Mouse (Mus musculus) gastrocnemius, adult 2 months (tissue): Measurements from ENCODE around the gene Liph. TPM values are rescaled to one million over a fixed set of nuclear protein-coding genes. Genes with fewer than 3 reads are reported as not detected.
"Not testable (repeated sequence)": the region's sequence is repeated elsewhere in the genome, so short reads cannot be mapped to it uniquely, and the experiment has no call there.

Experiments
- DNase-seq: peaks from one replicate; pipeline ENCODE4 v3.0.0; 2022
- H3K27ac ChIP-seq: fragments of 200-600 bp; 2 replicates; pipeline ENCODE4 v1.8.1; 2022; ENCODE audit warnings: mild to moderate bottlenecking
- H3K4me3 ChIP-seq: fragments of 200-600 bp; 2 replicates; pipeline ENCODE4 v1.8.1; 2022; ENCODE audit warnings: mild to moderate bottlenecking, moderate library complexity
- CTCF ChIP-seq: fragments of 200-600 bp; IDR thresholded peaks from 2 replicates; pipeline ENCODE4 v1.8.1; 2022; ENCODE audit warnings: antibody characterized with exemption, mild to moderate bottlenecking, moderate library complexity
- intact Hi-C: fragments of 180-260 bp; cut with DNase I; formaldehyde crosslinking; loops from one replicate; pipeline ENCODE4 v1.15.1; 2025
- total RNA-seq, 2 experiments: library from RNA; stranded (reverse); gene quantifications; 2 replicates each; pipeline ENCODE4 v1.2.3; 2021

The Liph gene
- total RNA-seq, 2 experiments from 2014 or later: not detected

- H3K4me3 ChIP-seq: no peak overlapping the region
- H3K27ac ChIP-seq: no peak overlapping the region
- TF ChIP-seq CTCF: no peak
- no peak for DNase-seq
- intact Hi-C loops: no loop called here
Observed at GRCm38 (mm10) chr16:21996881-21997641, 1.6 kb upstream of the Liph start.

GRCm38 (mm10) chr16:21996402-21996801, 939 bp upstream of the Liph start:
- DNase-seq: no peak
- no peak for TF ChIP-seq CTCF
- intact Hi-C loops: no loop called here
- Histone ChIP-seq H3K4me3 (no peak overlapping the region), H3K27ac (no peak overlapping the region)

DNA sequence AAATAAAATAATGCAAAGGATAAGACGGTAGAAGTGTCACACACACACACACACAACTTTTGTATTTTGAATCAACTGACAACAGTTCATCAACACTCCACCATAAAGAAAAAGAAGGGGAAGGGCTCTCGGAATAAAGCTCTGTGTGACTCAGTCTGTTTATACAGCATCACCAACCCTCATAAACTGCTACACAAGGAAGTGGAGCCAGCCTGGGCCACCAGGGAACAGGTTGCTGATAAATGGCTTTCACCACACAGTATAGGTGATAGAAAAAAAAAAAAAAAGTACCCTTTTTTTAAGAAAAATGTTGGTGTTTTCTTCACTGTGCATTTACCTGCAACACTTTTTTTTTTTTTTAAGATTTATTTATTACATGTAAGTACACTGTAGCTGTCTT, 3.7 kb downstream of the Liph start:
- DNase-seq: no peak
- TF ChIP-seq CTCF: no peak
- intact Hi-C loops: no loop called here
- no peak overlapping the region for H3K27ac ChIP-seq
- no peak overlapping the region for H3K4me3 ChIP-seq

- H3K27ac ChIP-seq, intact Hi-C loops, DNase-seq, H3K4me3 ChIP-seq: not testable (repeated sequence)
Observed at GRCm38 (mm10) chr16:21990893-21991292, 4.6 kb downstream of the Liph start.

- no peak overlapping the region for H3K27ac ChIP-seq
- intact Hi-C loops: no loop called here
- no peak for TF ChIP-seq CTCF
- H3K4me3 ChIP-seq: no peak overlapping the region
- DNase-seq: no peak
Observed at GRCm38 (mm10) chr16:21987956-21988355, 7.5 kb downstream of the Liph start.

- intact Hi-C loops: no loop called here
- no peak for TF ChIP-seq CTCF
- no peak overlapping the region for H3K4me3 ChIP-seq
- H3K27ac ChIP-seq: no peak overlapping the region
- no peak for DNase-seq
Observed at GRCm38 (mm10) chr16:21986191-21986590, 9.3 kb downstream of the Liph start.

- Histone ChIP-seq H3K4me3 (no peak overlapping the region), H3K27ac (no peak overlapping the region)
- no peak for DNase-seq
- intact Hi-C loops: no loop called here
- no peak for TF ChIP-seq CTCF
Observed at GRCm38 (mm10) chr16:21984091-21984490, 11.4 kb downstream of the Liph start.

- TF ChIP-seq CTCF: no peak
Observed at GRCm38 (mm10) chr16:21983581-21983980, 11.9 kb downstream of the Liph start.

DNA sequence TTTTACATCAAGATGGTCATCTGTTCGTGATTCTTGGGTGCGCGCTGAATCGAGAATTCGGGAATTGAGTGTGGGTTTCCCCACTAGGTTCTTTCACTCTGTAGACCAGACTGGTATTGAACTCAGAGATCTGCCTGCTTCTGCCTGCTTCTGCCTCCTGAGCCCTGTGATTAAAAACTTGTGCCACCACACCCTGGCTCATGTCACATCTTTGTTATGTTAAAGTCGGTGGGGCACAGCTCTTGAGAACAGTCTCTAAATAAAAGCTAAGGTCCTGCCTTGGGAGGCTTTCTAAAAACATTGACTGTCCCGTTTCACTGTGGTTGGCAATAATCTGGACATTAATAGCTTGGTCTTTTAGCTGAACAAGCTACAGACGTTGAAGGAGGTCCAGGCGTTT, 12.3 kb downstream of the Liph start:
- intact Hi-C loops: no loop called here
- no peak for DNase-seq

More at GRCm38 (mm10) chr16:21983581-21983980, 11.9 kb downstream of the Liph start:
- no peak for DNase-seq
- intact Hi-C loops: no loop called here
- no peak overlapping the region for H3K27ac ChIP-seq
- H3K4me3 ChIP-seq: no peak overlapping the region

DNA sequence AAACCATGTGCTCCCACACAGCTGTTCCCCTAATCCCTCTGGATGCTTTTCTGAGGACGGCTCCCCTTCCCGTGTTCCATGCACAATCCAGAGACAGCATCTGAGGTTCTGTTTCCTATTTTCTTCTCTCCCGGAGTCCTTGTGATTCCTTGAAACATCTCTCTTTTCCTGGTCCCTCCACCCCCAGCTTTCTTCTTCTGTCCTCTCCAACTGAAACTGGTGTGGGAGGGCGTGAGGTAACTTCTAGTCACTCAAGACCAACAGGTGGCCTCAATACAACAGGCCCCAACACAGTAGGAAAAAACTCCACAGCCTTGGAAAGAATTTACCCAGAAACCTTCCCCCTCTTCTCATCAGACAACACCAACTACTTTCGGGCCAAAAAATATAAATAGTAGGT, 18.1 kb downstream of the Liph start:
- intact Hi-C loops: no loop called here
- TF ChIP-seq CTCF: no peak
- Histone ChIP-seq H3K27ac (no peak overlapping the region), H3K4me3 (no peak overlapping the region)
- DNase-seq: no peak

More for the DNA sequence above, 12.3 kb downstream of the Liph start:
- no peak for TF ChIP-seq CTCF
- Histone ChIP-seq H3K4me3 (no peak overlapping the region), H3K27ac (no peak overlapping the region)

GRCm38 (mm10) chr16:21976203-21976602, 19.3 kb downstream of the Liph start:
- H3K27ac ChIP-seq: no peak overlapping the region
- intact Hi-C loops: no loop called here
- no peak for TF ChIP-seq CTCF
- H3K4me3 ChIP-seq: peak overlapping the region; percentile 29
- DNase-seq: no peak

GRCm38 (mm10) chr16:21971446-21971845, 24.0 kb downstream of the Liph start:
- Histone ChIP-seq H3K27ac (no peak overlapping the region), H3K4me3 (no peak overlapping the region)
- no peak for DNase-seq
- TF ChIP-seq CTCF: no peak
- intact Hi-C loops: no loop called here

GRCm38 (mm10) chr16:21970536-21970935, 24.9 kb downstream of the Liph start:
- Histone ChIP-seq H3K27ac (no peak overlapping the region), H3K4me3 (no peak overlapping the region)
- no peak for DNase-seq
- intact Hi-C loops: no loop called here
- TF ChIP-seq CTCF: no peak

DNA sequence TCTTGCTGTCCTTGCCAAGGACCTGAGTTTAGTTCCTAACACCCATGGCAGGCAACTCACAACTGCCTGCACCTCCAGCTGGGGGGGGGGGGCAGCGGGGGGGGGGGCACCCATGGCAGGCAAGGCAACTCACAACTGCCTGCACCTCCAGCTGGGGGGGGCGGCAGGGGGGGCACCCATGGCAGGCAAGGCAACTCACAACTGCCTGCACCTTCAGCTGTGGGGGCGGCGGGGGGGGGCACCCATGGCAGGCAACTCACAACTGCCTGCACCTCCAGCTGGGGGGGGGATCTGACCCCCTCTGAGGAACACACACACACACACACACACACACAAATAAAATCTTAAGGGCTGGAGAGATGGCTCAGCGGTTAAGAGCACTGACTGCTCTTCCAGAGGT, 25.6 kb downstream of the Liph start:
- Histone ChIP-seq H3K4me3 (no peak overlapping the region), H3K27ac (no peak overlapping the region)
- TF ChIP-seq CTCF: no peak
- intact Hi-C loops: no loop called here
- no peak for DNase-seq
